In genomic region chrX:36150100-36150499, GRCm38 (mm10) we compare ENCODE assay signal across 26 mouse cellular contexts. TPM values are rescaled to one million over a fixed set of nuclear protein-coding genes. Genes with fewer than 3 reads are reported as not detected.
DNase-seq lines count a peak whose midpoint lies in the region; ATAC-seq and TF ChIP-seq lines count a peak whose summit lies in the region.
"Had no signal": no experiment of that assay in that cellular context is flagged by ENCODE, and none has a peak within 500 bp of the region (broad histone marks: within the 10 kb centered on the region; RNA-seq: fewer than 3 reads in every experiment).

No protein-coding gene starts in this region.

- dilution Hi-C loops in CH12.LX (cut with MboI; ENCODE audit: extremely low pct_ligation_motif_present, extremely low pct_unique_long_range_greater_than_20kb, low sequenced_read_pairs) = no loop called here

- H3K27me3 ChIP-seq in intestine, postnatal 0 days (replicated peaks; ENCODE audit: control insufficient read depth, insufficient read depth, low read length) = no peaks in the 10 kb centered on the region
- H3K27me3 ChIP-seq in intestine, embryonic 16.5 days (replicated peaks; ENCODE audit: control insufficient read depth, insufficient read depth, low read length) = no peaks in the 10 kb centered on the region
- H3K27me3 ChIP-seq in lung, postnatal 0 days (replicated peaks; ENCODE audit: insufficient read depth, low read length) = no peaks in the 10 kb centered on the region
- H3K27me3 ChIP-seq in CH12.LX (replicated peaks) = no peaks in the 10 kb centered on the region
- H3K27me3 ChIP-seq: hindbrain, embryonic 12.5 days; midbrain, embryonic 15.5 days had no signal

- peak; percentile 42 for TF ChIP-seq CTCF in intestine, postnatal 0 days (IDR thresholded peaks at IDR 0.05; ENCODE audit: low read depth)
- peak; percentile 33; the same call in 1 of the 2 replicates for TF ChIP-seq CTCF in lung, postnatal 0 days (IDR thresholded peaks at IDR 0.05)
- TF ChIP-seq CTCF in CH12.LX (conservative IDR thresholded peaks at IDR 0.05 in 1 of 2, IDR thresholded peaks at IDR 0.05 in 1 of 2; ENCODE audit: low read depth in 2 of 2, low read length in 2 of 2) = peak in 1 of 2 experiments; percentile 41; a peak in 2 of 4 replicates

- H3K36me3 ChIP-seq in intestine, postnatal 0 days (ENCODE audit: control insufficient read depth, insufficient read depth) = no peaks in the 10 kb centered on the region
- H3K36me3 ChIP-seq in intestine, embryonic 16.5 days (ENCODE audit: control insufficient read depth, insufficient read depth, low read length) = no peaks in the 10 kb centered on the region
- H3K36me3 ChIP-seq in lung, postnatal 0 days (ENCODE audit: insufficient read depth, low read length) = no peaks in the 10 kb centered on the region
- H3K36me3 ChIP-seq in CH12.LX (replicated peaks in 1 of 2; ENCODE audit: control insufficient read depth in 1 of 2, insufficient read depth in 1 of 2, low read length in 1 of 2) = no peaks in the 10 kb centered on the region
- H3K36me3 ChIP-seq: embryonic facial prominence, embryonic 10.5 days; G1E; hindbrain, embryonic 12.5 days; midbrain, embryonic 15.5 days had no signal

- H3K9me3 ChIP-seq in intestine, postnatal 0 days (ENCODE audit: control insufficient read depth) = no peaks in the 10 kb centered on the region
- no peaks in the 10 kb centered on the region for H3K9me3 ChIP-seq in intestine, embryonic 16.5 days (ENCODE audit: control insufficient read depth, low read length)
- no peaks in the 10 kb centered on the region for H3K9me3 ChIP-seq in lung, postnatal 0 days (ENCODE audit: low read length)
- H3K9me3 ChIP-seq in CH12.LX (replicated peaks; ENCODE audit: low read length) = no peaks in the 10 kb centered on the region
- H3K9me3 ChIP-seq: embryonic facial prominence, embryonic 10.5 days; G1E; hindbrain, embryonic 12.5 days; midbrain, embryonic 15.5 days had no signal

- TF ChIP-seq POLR2A in CH12.LX (IDR thresholded peaks at IDR 0.05; ENCODE audit: low read depth, low read length) = no peak

- H3K4me1 ChIP-seq in intestine, postnatal 0 days (replicated peaks; ENCODE audit: control insufficient read depth, insufficient read depth, low read length) = no peaks in the 10 kb centered on the region
- H3K4me1 ChIP-seq in intestine, embryonic 16.5 days (ENCODE audit: control insufficient read depth, insufficient read depth, low read length) = no peaks in the 10 kb centered on the region
- H3K4me1 ChIP-seq in lung, postnatal 0 days (ENCODE audit: insufficient read depth, low read depth, low read length) = no peaks in the 10 kb centered on the region
- H3K4me1 ChIP-seq in CH12.LX (ENCODE audit: control insufficient read depth in 1 of 2, insufficient read depth in 2 of 2) = no peaks in the 10 kb centered on the region
- H3K4me1 ChIP-seq: embryonic facial prominence, embryonic 10.5 days; hindbrain, embryonic 12.5 days; midbrain, embryonic 15.5 days had no signal

- in situ Hi-C loops in CH12.LX (cut with MboI; ENCODE audit: low pct_ligation_motif_present, low pct_unique_long_range_greater_than_20kb, low sequenced_read_pairs) = no loop called here

- TF ChIP-seq RAD21 in CH12.LX (IDR thresholded peaks at IDR 0.05; ENCODE audit: low read depth, low read length) = no peak; the same call in none of the 2 replicates

- no peak overlapping the region for H3K9ac ChIP-seq in intestine, postnatal 0 days (ENCODE audit: low read depth, low read length)
- H3K9ac ChIP-seq in intestine, embryonic 16.5 days (ENCODE audit: low read depth, low read length) = no peak overlapping the region
- H3K9ac ChIP-seq in lung, postnatal 0 days (replicated peaks; ENCODE audit: low read depth) = no peak overlapping the region
- H3K9ac ChIP-seq in CH12.LX (ENCODE audit: insufficient read depth, low read depth) = no peak overlapping the region
- H3K9ac ChIP-seq: hindbrain, embryonic 12.5 days; midbrain, embryonic 15.5 days had no signal

- H3K79me2 ChIP-seq in CH12.LX (replicated peaks; ENCODE audit: control insufficient read depth, extremely low read depth, insufficient read depth, poor library complexity, severe bottlenecking) = no peaks in the 10 kb centered on the region

- DNase-seq in lung, postnatal 0 days (ENCODE audit: low spot score) = no peak
- DNase-seq in lung, postnatal 14 days = no peak
- DNase-seq in CH12.LX (ENCODE audit: extremely low read depth) = peak; percentile 3
- peak; percentile 9 for DNase-seq in naive thymus-derived CD4-positive, alpha-beta T cell, adult 2 months (ENCODE audit: low read depth)
- DNase-seq in thymus, adult 18-20 months = no peak
- DNase-seq: adrenal gland, adult 2 months; cerebellum, adult 11 months; cerebellum, postnatal 10 days; gastrocnemius, postnatal 25 days; heart, adult 18-20 months; kidney, adult 9 months; kidney, postnatal 4 days; layer of hippocampus, adult 9-11 months; lung, adult 18-20 months; lung, postnatal 4 days; right cerebral cortex, postnatal 14 days had no signal

- H3K27ac ChIP-seq in intestine, postnatal 0 days (ENCODE audit: low read depth, low read length) = no peak overlapping the region
- no peak overlapping the region for H3K27ac ChIP-seq in intestine, embryonic 16.5 days (ENCODE audit: low read length)
- H3K27ac ChIP-seq in lung, postnatal 0 days (ENCODE audit: low read length) = no peak overlapping the region
- no peak overlapping the region for H3K27ac ChIP-seq in CH12.LX (ENCODE audit: insufficient read depth, low read depth)
- H3K27ac ChIP-seq: embryonic facial prominence, embryonic 10.5 days; hindbrain, embryonic 12.5 days; midbrain, embryonic 15.5 days had no signal

- no peak overlapping the region for H3K4me3 ChIP-seq in intestine, postnatal 0 days (ENCODE audit: low read depth, low read length)
- H3K4me3 ChIP-seq in intestine, embryonic 16.5 days (ENCODE audit: low read length) = no peak overlapping the region
- H3K4me3 ChIP-seq in lung, postnatal 0 days (ENCODE audit: low read depth, low read length) = no peak overlapping the region
- no peak overlapping the region for H3K4me3 ChIP-seq in CH12.LX (replicated peaks in 1 of 3; ENCODE audit: low read depth in 2 of 3, low read length in 2 of 3, poor library complexity in 1 of 3)
- H3K4me3 ChIP-seq: embryonic facial prominence, embryonic 10.5 days; hindbrain, embryonic 12.5 days; midbrain, embryonic 15.5 days; myocyte had no signal

- ATAC-seq in intestine, postnatal 0 days = no peak
- ATAC-seq in intestine, embryonic 16.5 days = no peak
- ATAC-seq in lung, postnatal 0 days = no peak
- ATAC-seq: forebrain, embryonic 16.5 days; midbrain, embryonic 15.5 days had no signal

- no peak for TF ChIP-seq EP300 in lung, postnatal 0 days (IDR thresholded peaks at IDR 0.05)
- TF ChIP-seq EP300 in CH12.LX (IDR thresholded peaks at IDR 0.05; ENCODE audit: low read length) = no peak

- no peak overlapping the region for H3K4me2 ChIP-seq in intestine, postnatal 0 days (replicated peaks; ENCODE audit: low read depth)
- no peak overlapping the region for H3K4me2 ChIP-seq in intestine, embryonic 16.5 days (ENCODE audit: low read depth, low read length)
- no peak overlapping the region for H3K4me2 ChIP-seq in lung, postnatal 0 days (replicated peaks; ENCODE audit: low read depth, low read length)
- H3K4me2 ChIP-seq in CH12.LX (ENCODE audit: insufficient read depth, low read depth, poor library complexity, severe bottlenecking) = no peak overlapping the region
- H3K4me2 ChIP-seq: hindbrain, embryonic 12.5 days; midbrain, embryonic 15.5 days had no signal

TF ChIP-seq in CH12.LX, 34 proteins besides CTCF, POLR2A, EP300 and RAD21:
- TF ChIP-seq MAX (IDR thresholded peaks at IDR 0.05; ENCODE audit: low read length) (no peak), ZKSCAN1 (IDR thresholded peaks at IDR 0.05; ENCODE audit: borderline replicate concordance, low read depth, low read length) (no peak), USF1 (IDR thresholded peaks at IDR 0.05; ENCODE audit: low read depth, low read length) (no peak), GABPA (IDR thresholded peaks at IDR 0.05; ENCODE audit: insufficient replicate concordance, low read depth, low read length) (no peak), SMC3 (IDR thresholded peaks at IDR 0.05; ENCODE audit: low read depth, low read length) (no peak), NELFE (IDR thresholded peaks at IDR 0.05; ENCODE audit: low read depth, low read length) (no peak), HCFC1 (IDR thresholded peaks at IDR 0.05; ENCODE audit: low read depth, low read length) (no peak), ETS1 (conservative IDR thresholded peaks at IDR 0.05; ENCODE audit: low read depth, low read length) (no peak), IRF4 (IDR thresholded peaks at IDR 0.05; ENCODE audit: low read depth, low read length) (no peak), JUND (conservative IDR thresholded peaks at IDR 0.05; ENCODE audit: low read depth, low read length) (no peak), ZMIZ1 (IDR thresholded peaks at IDR 0.05; ENCODE audit: low read depth, low read length) (no peak), USF2 (conservative IDR thresholded peaks at IDR 0.05; ENCODE audit: low read depth, low read length) (no peak), TBP (conservative IDR thresholded peaks at IDR 0.05; ENCODE audit: low read depth, low read length) (no peak), ZNF384 (IDR thresholded peaks at IDR 0.05; ENCODE audit: low read depth, low read length) (no peak), BHLHE40 (IDR thresholded peaks at IDR 0.05; ENCODE audit: low read depth, low read length) (no peak), E2F4 (IDR thresholded peaks at IDR 0.05; ENCODE audit: insufficient replicate concordance, low read depth, low read length) (no peak), CHD2 (IDR thresholded peaks at IDR 0.05; ENCODE audit: low read length) (no peak)

RNA-seq across cellular contexts. Expression of gene Il13ra1, which starts 38.2 kb away (rescaled TPM):
- 26.9 and 28.1 TPM in 2 replicates for polyA plus RNA-seq in intestine, postnatal 0 days (2015; fragmentation: Nextera tagmentation; extraction: Ambion mirVana)
- 24.3 TPM in 2 replicates for polyA plus RNA-seq in intestine, embryonic 16.5 days (2015; fragmentation: Nextera tagmentation; extraction: Ambion mirVana)
- polyA plus RNA-seq in lung, postnatal 0 days (2015; fragmentation: Nextera tagmentation; extraction: Ambion mirVana) = 21.1 and 21.2 TPM in 2 replicates
- total RNA-seq in CH12.LX (2012; rRNA removed) (0.21 and 0.34 TPM in 2 replicates), CH12.LX (2014; rRNA removed) (1.6 TPM in 2 replicates)
- polyA plus RNA-seq in CH12.LX (2012; ENCODE audit: insufficient read length, low read depth) = 0.59 and 0.60 TPM in 2 replicates
- total RNA-seq: megakaryocyte-erythroid progenitor cell, adult 5-6 weeks had no signal
- polyA plus RNA-seq: G1E had no signal

RNA-seq across cellular contexts. Expression of gene Zcchc12, which starts 45.6 kb away (rescaled TPM):
- 12.0 and 12.3 TPM in 2 replicates for polyA plus RNA-seq in intestine, postnatal 0 days (2015; fragmentation: Nextera tagmentation; extraction: Ambion mirVana)
- polyA plus RNA-seq in intestine, embryonic 16.5 days (2015; fragmentation: Nextera tagmentation; extraction: Ambion mirVana) = 18.1 and 19.6 TPM in 2 replicates
- 1.2 and 1.3 TPM in 2 replicates for polyA plus RNA-seq in lung, postnatal 0 days (2015; fragmentation: Nextera tagmentation; extraction: Ambion mirVana)
- total RNA-seq in CH12.LX (2012; rRNA removed) (not detected in 2 replicates), CH12.LX (2014; rRNA removed) (not detected in 2 replicates)
- polyA plus RNA-seq in CH12.LX (2012; ENCODE audit: insufficient read length, low read depth) = not detected in 2 replicates
- total RNA-seq: G1E; gastrocnemius, postnatal 25 days; liver, adult 2 months; megakaryocyte-erythroid progenitor cell, adult 5-6 weeks had no signal
- polyA plus RNA-seq: G1E; liver, adult 2 months had no signal

Comparison
In these comparisons a context has a peak if more than half of its experiments do, and no peak if none do; other contexts are left out.
1. DNase-seq: peak in CH12.LX (single experiment) and naive thymus-derived CD4-positive, alpha-beta T cell, adult 2 months (single experiment); none in lung, postnatal 0 days (single experiment), lung, postnatal 14 days (single experiment) and thymus, adult 18-20 months (0 of 2).
2. RNA of gene Il13ra1, which starts 38.2 kb away (polyA plus RNA-seq): 26.9 to 28.1 TPM in intestine, postnatal 0 days, 24.3 TPM in intestine, embryonic 16.5 days and 21.1 to 21.2 TPM in lung, postnatal 0 days; 0.59 to 0.60 TPM in CH12.LX; every median in the first group is over 10 times any median in the second.